Mouse (Mus musculus): ENCODE measurements around the gene Notch2.

- TF ChIP-seq CTCF (IDR thresholded peaks at IDR 0.05; ENCODE audit: control insufficient read depth, insufficient read depth, insufficient replicate concordance, low read depth, low read length) (no peak), POLR2A (IDR thresholded peaks at IDR 0.05; ENCODE audit: control insufficient read depth, low read depth, low read length) (no peak)
Observed at GRCm38 (mm10) chr3:98039666-98040456, 26.5 kb downstream of the Notch2 start.

Measured in testis, adult 2 months (tissue).